ENCODE assay signal across 9 mouse cellular contexts in the genomic region with DNA sequence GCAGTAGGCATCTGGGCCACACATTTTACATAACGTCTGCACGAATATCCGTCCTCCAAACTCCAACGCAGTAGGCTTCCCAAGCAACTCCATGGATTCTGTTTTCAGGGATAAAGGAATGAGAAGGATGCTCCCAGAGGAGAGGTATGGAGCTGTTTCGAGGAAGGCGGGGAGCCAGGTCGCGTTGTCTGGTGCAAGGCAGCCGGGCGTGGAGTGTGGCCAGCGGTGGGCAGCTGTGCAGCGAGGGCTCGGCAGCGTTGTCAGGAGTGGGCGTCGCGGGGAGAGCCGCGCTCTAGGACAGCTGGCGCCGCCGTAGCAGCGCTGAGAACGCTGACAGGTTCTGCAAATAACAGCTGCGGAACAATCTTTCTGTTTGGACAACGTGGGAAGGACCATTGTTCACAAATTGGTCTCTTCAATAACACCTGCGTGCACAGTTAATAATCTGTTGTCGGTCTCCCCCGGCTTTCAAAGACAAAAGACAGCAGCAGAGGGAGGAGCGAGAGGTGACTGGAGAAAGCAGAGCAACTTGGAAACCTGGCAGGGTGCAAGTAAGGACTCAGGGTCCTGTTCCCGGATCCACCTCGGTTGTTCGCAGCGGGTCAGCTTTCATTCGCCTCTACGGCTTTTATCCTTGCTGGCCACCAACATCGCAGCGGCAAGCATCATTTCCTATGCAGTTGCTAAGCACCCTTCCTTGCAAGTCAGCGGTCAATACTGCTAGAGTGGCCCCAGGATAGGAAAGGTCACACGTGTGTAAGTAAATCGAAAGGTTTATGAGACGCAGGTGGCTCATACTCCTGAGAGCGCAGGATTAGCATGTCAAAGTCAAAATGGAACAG.
A peak's percentile ranks its signal among the peaks of the same experiment; 100 is the strongest.
DNase-seq lines count a peak whose midpoint lies in the region; ATAC-seq lines count a peak whose summit lies in the region.
"Had no signal": no experiment of that assay in that cellular context is flagged by ENCODE, and none has a peak within 500 bp of the region (broad histone marks: within the 10 kb centered on the region; RNA-seq: fewer than 3 reads in every experiment).

No protein-coding gene starts in this region.

- peak overlapping the region; percentile 35 for H3K4me3 ChIP-seq in kidney, embryonic 14.5 days (ENCODE audit: low read length)
- peak overlapping the region; percentile 45 for H3K4me3 ChIP-seq in heart, embryonic 12.5 days
- peak overlapping the region; percentile 58 for H3K4me3 ChIP-seq in midbrain, embryonic 10.5 days
- H3K4me3 ChIP-seq in stomach, embryonic 16.5 days (replicated peaks; ENCODE audit: low read length), result peak overlapping the region; percentile 44

- DNase-seq in kidney, postnatal 25 days, result no peak
- peak; percentile 35 to 38 for DNase-seq in layer of hippocampus, postnatal 25 days (ENCODE audit: extremely low spot score in 1 of 2, low spot score in 1 of 2)
- DNase-seq in midbrain, embryonic 10.5 days (ENCODE audit: low spot score), result peak; percentile 75
- DNase-seq in spleen, postnatal 36 days (ENCODE audit: low spot score in 2 of 2), result no peak

- H3K27me3 ChIP-seq in kidney, embryonic 14.5 days (ENCODE audit: control insufficient read depth, insufficient read depth, low read length), result no peaks in the 10 kb centered on the region; the same call in 1 of the 2 replicates
- peaks cover 6% of the 10 kb centered on the region; the same call in 1 of the 2 replicates for H3K27me3 ChIP-seq in heart, embryonic 12.5 days (replicated peaks)
- H3K27me3 ChIP-seq in midbrain, embryonic 10.5 days (ENCODE audit: low read depth, poor library complexity, severe bottlenecking), result peaks cover 75% of the 10 kb centered on the region
- H3K27me3 ChIP-seq in stomach, embryonic 16.5 days (ENCODE audit: control insufficient read depth, insufficient read depth, low read length), result 0 out of 2 replicates have a peak, but pooled peaks cover 9% of the 10 kb centered on the region

- H3K4me2 ChIP-seq in kidney, embryonic 14.5 days (replicated peaks; ENCODE audit: low read depth, low read length), result peak overlapping the region; percentile 84
- peak overlapping the region; percentile 90 for H3K4me2 ChIP-seq in heart, embryonic 12.5 days
- H3K4me2 ChIP-seq in stomach, embryonic 16.5 days (ENCODE audit: low read depth, low read length), result peak overlapping the region; percentile 86

- under 1% methylated on average over 43 of the region's 43 CpGs for WGBS in kidney, embryonic 14.5 days
- WGBS in heart, embryonic 12.5 days, result 2% methylated on average over 43 of the region's 43 CpGs
- WGBS in midbrain, embryonic 10.5 days, result under 1% methylated on average over 43 of the region's 43 CpGs
- 1% methylated on average over 43 of the region's 43 CpGs for WGBS in stomach, embryonic 16.5 days

- no peaks in the 10 kb centered on the region for H3K9me3 ChIP-seq in kidney, embryonic 14.5 days (ENCODE audit: control insufficient read depth, low read length)
- H3K9me3 ChIP-seq in heart, embryonic 12.5 days (replicated peaks), result no peaks in the 10 kb centered on the region
- no peaks in the 10 kb centered on the region for H3K9me3 ChIP-seq in midbrain, embryonic 10.5 days (replicated peaks)
- H3K9me3 ChIP-seq in stomach, embryonic 16.5 days (replicated peaks; ENCODE audit: control insufficient read depth, low read length), result no peaks in the 10 kb centered on the region

- no peak overlapping the region for H3K27ac ChIP-seq in kidney, embryonic 14.5 days (ENCODE audit: low read depth, low read length)
- H3K27ac ChIP-seq in heart, embryonic 12.5 days (ENCODE audit: poor library complexity, severe bottlenecking), result no peak overlapping the region
- peak overlapping the region; percentile 84 for H3K27ac ChIP-seq in midbrain, embryonic 10.5 days (replicated peaks)
- no peak overlapping the region for H3K27ac ChIP-seq in stomach, embryonic 16.5 days (ENCODE audit: low read length)
- H3K27ac ChIP-seq: macrophage had no signal

- no peak overlapping the region; the same call in 1 of the 2 replicates for H3K9ac ChIP-seq in kidney, embryonic 14.5 days (ENCODE audit: low read depth, low read length)
- peak overlapping the region; percentile 39 for H3K9ac ChIP-seq in heart, embryonic 12.5 days
- peak overlapping the region; percentile 60 for H3K9ac ChIP-seq in stomach, embryonic 16.5 days (ENCODE audit: low read length)

- no peak for ATAC-seq in kidney, embryonic 14.5 days (ENCODE audit: low FRiP score, low TSS enrichment)
- peak; percentile 57 for ATAC-seq in common myeloid progenitor, adult 5-6 weeks (replicated peaks; ENCODE audit: low read depth, poor library complexity, severe bottlenecking)
- no peak for ATAC-seq in heart, embryonic 12.5 days (ENCODE audit: insufficient number of reproducible peaks, low FRiP score)
- ATAC-seq in stomach, embryonic 16.5 days (ENCODE audit: insufficient read depth, low FRiP score), result no peak

- no peaks in the 10 kb centered on the region for H3K36me3 ChIP-seq in kidney, embryonic 14.5 days (ENCODE audit: control insufficient read depth, insufficient read depth, low read length)
- no peaks in the 10 kb centered on the region for H3K36me3 ChIP-seq in heart, embryonic 12.5 days
- no peaks in the 10 kb centered on the region for H3K36me3 ChIP-seq in midbrain, embryonic 10.5 days
- H3K36me3 ChIP-seq in stomach, embryonic 16.5 days (ENCODE audit: control insufficient read depth, insufficient read depth, low read length), result no peaks in the 10 kb centered on the region

- H3K4me1 ChIP-seq in kidney, embryonic 14.5 days (ENCODE audit: control insufficient read depth, insufficient read depth, low read length), result peaks cover 26% of the 10 kb centered on the region
- H3K4me1 ChIP-seq in heart, embryonic 12.5 days (replicated peaks), result peaks cover 23% of the 10 kb centered on the region
- peaks cover 50% of the 10 kb centered on the region for H3K4me1 ChIP-seq in midbrain, embryonic 10.5 days
- H3K4me1 ChIP-seq in stomach, embryonic 16.5 days (ENCODE audit: control insufficient read depth, insufficient read depth, low read length), result peaks cover 19% of the 10 kb centered on the region; the same call in 1 of the 2 replicates

Comparison
In these comparisons a context has a peak if more than half of its experiments do, and no peak if none do; other contexts are left out.
1. DNase-seq: peak in layer of hippocampus, postnatal 25 days (2 of 2) and midbrain, embryonic 10.5 days (single experiment); none in kidney, postnatal 25 days (0 of 2) and spleen, postnatal 36 days (0 of 2).
2. Peak in every context shown above with its lines, with median percentiles within 50 percentile points of each other: H3K4me2 ChIP-seq and H3K4me3 ChIP-seq.